Mouse (Mus musculus): ENCODE data around the gene Tmprss5. TPM values are rescaled to one million over a fixed set of nuclear protein-coding genes. Genes with fewer than 3 reads are reported as not detected.

The Tmprss5 gene
- not detected for total RNA-seq (2023)

GRCm38 (mm10) chr9:49081107-49081506 lies at the start of gene Tmprss5:
Gene Tmprss5 (plus strand): TSS chr9:49081260.

GRCm38 (mm10) chr9:49055333-49056205 lies 25.5 kb upstream of the Tmprss5 start, which contains the start of gene Zw10:
Gene Zw10 (plus strand): TSS chr9:49055613.

Other genes starting within 250 kb of the Tmprss5 start
- gene Zbtb16, start 245.0 kb upstream of the Tmprss5 start, total RNA-seq (2023) = 2.8 TPM
- gene Htr3a, start 170.2 kb upstream of the Tmprss5 start, total RNA-seq (2023) = not detected
- gene Htr3b, start 116.3 kb upstream of the Tmprss5 start, total RNA-seq (2023) = not detected
- gene Usp28, start 95.9 kb upstream of the Tmprss5 start, total RNA-seq (2023) = 181 TPM
- 46.2 TPM for gene Zw10, start 25.6 kb upstream of the Tmprss5 start, total RNA-seq (2023)
- gene Gm4894, start 169.3 kb downstream of the Tmprss5 start, total RNA-seq (2023) = not detected

All from CD4-positive naive resting alpha-beta T cell, adult 57 days (primary cell).